Mouse (Mus musculus) liver, adult 2 months (tissue): ENCODE measurements at regions not wholly inside any gene's neighbourhood (a gene's known extent, or its start where the extent isn't known, plus 50 kb on each side); places are given as distances from the start of the nearest gene placed in this dataset.

Experiments used
- DNase-seq: peaks from one replicate; pipeline ENCODE4 v3.0.0-alpha.2; 2011; ENCODE audit warnings: low read depth, low spot score; ENCODE audit errors: extremely low read depth
- H3K27ac ChIP-seq: fragments of 200-500 bp; replicated peaks from 2 replicates; pipeline ENCODE4 v1.5.1; 2012; ENCODE audit warnings: low read depth, mild to moderate bottlenecking, control low read depth, inconsistent platforms, low read length; ENCODE audit not compliant: insufficient read depth
- H3K27me3 ChIP-seq: fragments of 200-500 bp; 2 replicates; pipeline ENCODE4 v1.6.1; 2012; ENCODE audit warnings: mild to moderate bottlenecking, moderate library complexity, low read length, inconsistent platforms; ENCODE audit not compliant: control insufficient read depth, insufficient read depth
- H3K36me3 ChIP-seq: fragments of 200-500 bp; 2 replicates; pipeline ENCODE4 v1.6.1; 2012; ENCODE audit warnings: low read length, inconsistent platforms; ENCODE audit not compliant: control insufficient read depth, insufficient read depth
- H3K4me1 ChIP-seq: fragments of 200-500 bp; 2 replicates; pipeline ENCODE4 v1.6.1; 2011; ENCODE audit warnings: low read length; ENCODE audit not compliant: control insufficient read depth, insufficient read depth
- H3K4me3 ChIP-seq: fragments of 200-500 bp; 2 replicates; pipeline ENCODE4 v1.5.1; 2011; ENCODE audit warnings: low read depth, mild to moderate bottlenecking, control low read depth, low read length, moderate library complexity; ENCODE audit not compliant: insufficient read depth
- H3K79me2 ChIP-seq: fragments of 200-500 bp; 2 replicates; pipeline ENCODE4 v1.6.1; 2012; ENCODE audit warnings: inconsistent platforms, mild to moderate bottlenecking, low read length, moderate library complexity; ENCODE audit not compliant: control insufficient read depth, insufficient read depth
- H3K9ac ChIP-seq: fragments of 200-500 bp; 2 replicates; pipeline ENCODE4 v1.6.1; 2012; ENCODE audit warnings: low read depth, mild to moderate bottlenecking, control low read depth, inconsistent platforms, low read length
- CTCF ChIP-seq: fragments of 200-500 bp; IDR thresholded peaks from 2 replicates; pipeline ENCODE4 v1.5.1; 2011; ENCODE audit warnings: low read depth, low read length, control low read depth
- POLR2A ChIP-seq: fragments of 200-500 bp; IDR thresholded peaks from 2 replicates; pipeline ENCODE4 v1.6.1; 2011; ENCODE audit warnings: low read length, control low read depth; ENCODE audit not compliant: insufficient read depth; ENCODE audit errors: extremely low read depth
- WGBS: fragments of 180-500 bp; shearing (Covaris S2); methylation state at CpG from one replicate; pipeline ENCODE4 v1.1.7; 2018; 5-methylcytosine and 5-hydroxymethylcytosine counted together

DNA sequence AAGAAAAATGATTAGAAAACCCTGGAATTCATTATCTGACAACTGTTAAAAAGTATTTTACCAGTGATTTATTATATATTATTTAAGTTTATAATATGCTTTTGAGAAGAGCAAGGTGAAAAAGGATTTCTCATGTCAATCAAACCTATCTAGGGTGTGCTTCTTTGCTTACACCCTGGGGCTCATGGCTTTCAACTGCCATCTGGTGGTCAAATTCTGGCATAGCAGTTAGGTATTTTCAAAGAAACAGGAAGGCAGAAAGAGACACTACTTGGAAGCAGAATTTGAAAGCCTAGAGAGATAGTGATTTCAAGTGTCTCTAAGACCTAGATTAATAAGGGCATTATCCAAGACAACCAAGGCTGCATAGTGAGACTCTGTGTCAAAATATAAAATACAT, 167.8 kb upstream of the Amot start:
- TF ChIP-seq POLR2A (no peak), CTCF (peak; percentile 45)
- no peak overlapping the region for H3K9ac ChIP-seq
- peak; percentile 31 for DNase-seq
- H3K27ac ChIP-seq: no peak overlapping the region
- no peaks in the 10 kb centered on the region for H3K79me2 ChIP-seq
- no peaks in the 10 kb centered on the region for H3K36me3 ChIP-seq
- H3K4me3 ChIP-seq: no peak overlapping the region
- H3K4me1 ChIP-seq: no peaks in the 10 kb centered on the region
- H3K27me3 ChIP-seq: no peaks in the 10 kb centered on the region

GRCm38 (mm10) chrX:145651647-145652046, 146.7 kb upstream of the Amot start:
- H3K79me2 ChIP-seq: no peaks in the 10 kb centered on the region
- no peak for TF ChIP-seq POLR2A
- no peak for TF ChIP-seq CTCF
- no peak overlapping the region for H3K9ac ChIP-seq
- H3K27ac ChIP-seq: no peak overlapping the region
- H3K4me3 ChIP-seq: no peak overlapping the region
- no peak for DNase-seq
- H3K27me3 ChIP-seq: no peaks in the 10 kb centered on the region
- WGBS: 70% methylated on average over 2 of the region's 2 CpGs
- no peaks in the 10 kb centered on the region for H3K36me3 ChIP-seq
- H3K4me1 ChIP-seq: no peaks in the 10 kb centered on the region

GRCm38 (mm10) chrX:145619649-145620048, 114.7 kb upstream of the Amot start:
- Histone ChIP-seq H3K9ac (no peak overlapping the region), H3K36me3 (no peaks in the 10 kb centered on the region), H3K79me2 (no peaks in the 10 kb centered on the region), H3K4me1 (no peaks in the 10 kb centered on the region), H3K27me3 (no peaks in the 10 kb centered on the region), H3K4me3 (no peak overlapping the region), H3K27ac (no peak overlapping the region)
- no peak for DNase-seq
- WGBS: 57% methylated on average over 3 of the region's 3 CpGs
- TF ChIP-seq CTCF (no peak), POLR2A (no peak)

DNA sequence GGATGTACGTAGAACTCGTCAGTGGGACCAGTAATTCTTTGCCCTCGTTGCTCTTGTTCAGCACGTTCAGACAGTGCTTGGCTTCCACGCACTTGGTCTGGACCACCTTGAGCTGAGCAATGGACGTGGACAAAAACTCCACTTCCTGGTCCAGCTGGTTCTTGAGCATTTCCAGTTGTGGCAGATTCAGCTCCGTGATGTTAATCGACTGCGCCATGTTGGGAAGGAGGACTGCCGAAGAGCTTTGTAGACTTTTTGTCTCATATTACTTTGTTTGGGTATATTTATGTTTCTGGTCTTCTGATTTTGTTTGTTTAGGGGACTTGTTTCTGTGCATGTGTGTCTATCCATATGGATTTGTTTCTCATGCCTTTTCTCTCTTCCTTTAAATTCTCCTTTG, 97.1 kb upstream of the Amot start:
- H3K27me3 ChIP-seq: no peaks in the 10 kb centered on the region
- H3K79me2 ChIP-seq: no peaks in the 10 kb centered on the region
- DNase-seq: no peak
- no peak overlapping the region for H3K4me3 ChIP-seq
- H3K36me3 ChIP-seq: no peaks in the 10 kb centered on the region
- no peak overlapping the region for H3K27ac ChIP-seq
- H3K4me1 ChIP-seq: no peaks in the 10 kb centered on the region
- H3K9ac ChIP-seq: no peak overlapping the region
- WGBS: 93% methylated on average over 10 of the region's 10 CpGs
- TF ChIP-seq POLR2A (no peak), CTCF (no peak)

GRCm38 (mm10) chrX:145590733-145591132, 85.8 kb upstream of the Amot start:
- DNase-seq: no peak
- Histone ChIP-seq H3K27ac (no peak overlapping the region), H3K9ac (no peak overlapping the region), H3K36me3 (no peaks in the 10 kb centered on the region), H3K79me2 (no peaks in the 10 kb centered on the region), H3K27me3 (no peaks in the 10 kb centered on the region), H3K4me1 (no peaks in the 10 kb centered on the region), H3K4me3 (no peak overlapping the region)
- TF ChIP-seq CTCF: no peak
- no peak for TF ChIP-seq POLR2A
- 65% methylated on average over 1 of the region's 1 CpGs for WGBS

DNA sequence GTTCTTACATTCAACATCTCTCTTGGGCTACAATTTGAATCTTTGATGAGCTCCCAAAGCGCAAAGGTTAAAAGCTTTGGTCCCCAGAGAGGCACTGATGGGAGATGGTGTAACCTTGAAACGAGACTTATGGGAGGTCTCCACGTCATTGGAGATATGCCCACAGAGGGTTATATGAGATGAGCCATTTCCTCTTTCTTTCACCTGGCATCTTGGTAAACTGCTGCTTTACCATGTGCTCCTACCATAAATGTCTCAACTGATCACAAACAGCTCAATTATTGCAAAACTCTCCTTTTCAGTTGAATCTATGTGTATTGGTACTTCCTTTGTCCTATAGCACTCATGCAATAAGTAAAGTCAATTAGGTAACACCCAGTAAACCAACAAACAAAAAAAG, 62.5 kb upstream of the Amot start:
- no peak for DNase-seq

More for the DNA sequence above, 62.5 kb upstream of the Amot start:
- Histone ChIP-seq H3K79me2 (no peaks in the 10 kb centered on the region), H3K9ac (no peak overlapping the region), H3K4me1 (no peaks in the 10 kb centered on the region), H3K36me3 (no peaks in the 10 kb centered on the region), H3K4me3 (no peak overlapping the region), H3K27ac (no peak overlapping the region), H3K27me3 (no peaks in the 10 kb centered on the region)
- TF ChIP-seq POLR2A: no peak
- no peak for TF ChIP-seq CTCF
- 85% methylated on average over 3 of the region's 3 CpGs for WGBS
